Mouse (Mus musculus): ENCODE data around the gene Slc38a8. TPM values are rescaled to one million over a fixed set of nuclear protein-coding genes. Genes with fewer than 3 reads are reported as not detected.

Slc38a8 gene
- polyA plus RNA-seq, 1 experiment from 2014 or later: not detected

GRCm38 (mm10) chr8:119430690-119431089 lies 70.8 kb downstream of the Slc38a8 start:
- no peak for DNase-seq (ENCODE audit: low spot score)
- no peaks in the 10 kb centered on the region for H3K27me3 ChIP-seq (ENCODE audit: control insufficient read depth, insufficient read depth, low read length)
- ATAC-seq (ENCODE audit: low FRiP score): no peak
- H3K4me1 ChIP-seq (replicated peaks; ENCODE audit: control insufficient read depth, insufficient read depth, low read length): no peaks in the 10 kb centered on the region
- H3K36me3 ChIP-seq (ENCODE audit: control insufficient read depth, insufficient read depth, low read length): no peaks in the 10 kb centered on the region
- no peak overlapping the region for H3K4me3 ChIP-seq (ENCODE audit: low read depth, low read length)
- H3K4me2 ChIP-seq (replicated peaks; ENCODE audit: low read depth, low read length): no peak overlapping the region
- H3K9me3 ChIP-seq (ENCODE audit: control insufficient read depth, low read length): no peaks in the 10 kb centered on the region
- H3K27ac ChIP-seq (ENCODE audit: low read depth, low read length): no peak overlapping the region
- 87% methylated on average over 7 of the region's 7 CpGs for WGBS
- H3K9ac ChIP-seq (ENCODE audit: low read depth, low read length): no peak overlapping the region

- no peak for ATAC-seq (ENCODE audit: low FRiP score)
- WGBS: 72% methylated on average over 8 of the region's 8 CpGs
Measured at GRCm38 (mm10) chr8:119430250-119430649, 71.2 kb downstream of the Slc38a8 start.

More at GRCm38 (mm10) chr8:119430250-119430649, 71.2 kb downstream of the Slc38a8 start:
- no peaks in the 10 kb centered on the region for H3K27me3 ChIP-seq (ENCODE audit: control insufficient read depth, insufficient read depth, low read length)
- H3K27ac ChIP-seq (ENCODE audit: low read depth, low read length): no peak overlapping the region
- H3K4me3 ChIP-seq (ENCODE audit: low read depth, low read length): no peak overlapping the region
- DNase-seq (ENCODE audit: low spot score): no peak
- no peaks in the 10 kb centered on the region for H3K36me3 ChIP-seq (ENCODE audit: control insufficient read depth, insufficient read depth, low read length)
- no peak overlapping the region for H3K4me2 ChIP-seq (replicated peaks; ENCODE audit: low read depth, low read length)
- H3K4me1 ChIP-seq (replicated peaks; ENCODE audit: control insufficient read depth, insufficient read depth, low read length): no peaks in the 10 kb centered on the region
- H3K9me3 ChIP-seq (ENCODE audit: control insufficient read depth, low read length): no peaks in the 10 kb centered on the region
- no peak overlapping the region for H3K9ac ChIP-seq (ENCODE audit: low read depth, low read length)

Other genes with a start within 250 kb of the Slc38a8 start
- 366 and 377 TPM in 2 replicates for gene Hsbp1, start 157.2 kb downstream of the Slc38a8 start, polyA plus RNA-seq (2014; fragmentation: Nextera tagmentation; extraction: Ambion mirVana)
- 9.2 and 10.7 TPM in 2 replicates for gene Mlycd, start 106.8 kb downstream of the Slc38a8 start, polyA plus RNA-seq (2014; fragmentation: Nextera tagmentation; extraction: Ambion mirVana)
- gene Osgin1, start 67.6 kb downstream of the Slc38a8 start, polyA plus RNA-seq (2014; fragmentation: Nextera tagmentation; extraction: Ambion mirVana): 0.23 TPM in 1 of 2 replicates, not detected in the other
- gene Necab2, start 55.0 kb downstream of the Slc38a8 start, polyA plus RNA-seq (2014; fragmentation: Nextera tagmentation; extraction: Ambion mirVana): 14.5 and 17.2 TPM in 2 replicates
- 64.8 and 84.4 TPM in 2 replicates for gene Mbtps1, start 57.0 kb upstream of the Slc38a8 start, polyA plus RNA-seq (2014; fragmentation: Nextera tagmentation; extraction: Ambion mirVana)
- gene Hsdl1, start 73.5 kb upstream of the Slc38a8 start, polyA plus RNA-seq (2014; fragmentation: Nextera tagmentation; extraction: Ambion mirVana): 76.9 and 78.7 TPM in 2 replicates
- gene Dnaaf1, start 73.5 kb upstream of the Slc38a8 start, polyA plus RNA-seq (2014; fragmentation: Nextera tagmentation; extraction: Ambion mirVana): 0.08 and 0.28 TPM in 2 replicates
- 10.1 and 11.9 TPM in 2 replicates for gene Taf1c, start 103.5 kb upstream of the Slc38a8 start, polyA plus RNA-seq (2014; fragmentation: Nextera tagmentation; extraction: Ambion mirVana)
- 0.13 TPM in 1 of 2 replicates, not detected in the other for gene Adad2, start 111.0 kb upstream of the Slc38a8 start, polyA plus RNA-seq (2014; fragmentation: Nextera tagmentation; extraction: Ambion mirVana)
- gene Kcng4, start 134.0 kb upstream of the Slc38a8 start, polyA plus RNA-seq (2014; fragmentation: Nextera tagmentation; extraction: Ambion mirVana): 0.10 TPM in 1 of 2 replicates, not detected in the other
- gene Wfdc1, start 164.7 kb upstream of the Slc38a8 start, polyA plus RNA-seq (2014; fragmentation: Nextera tagmentation; extraction: Ambion mirVana): 3.6 and 4.6 TPM in 2 replicates
- 0.40 and 0.96 TPM in 2 replicates for gene Atp2c2, start 198.3 kb upstream of the Slc38a8 start, polyA plus RNA-seq (2014; fragmentation: Nextera tagmentation; extraction: Ambion mirVana)